Mouse (Mus musculus): ENCODE results near the gene Gm44790.

DNA sequence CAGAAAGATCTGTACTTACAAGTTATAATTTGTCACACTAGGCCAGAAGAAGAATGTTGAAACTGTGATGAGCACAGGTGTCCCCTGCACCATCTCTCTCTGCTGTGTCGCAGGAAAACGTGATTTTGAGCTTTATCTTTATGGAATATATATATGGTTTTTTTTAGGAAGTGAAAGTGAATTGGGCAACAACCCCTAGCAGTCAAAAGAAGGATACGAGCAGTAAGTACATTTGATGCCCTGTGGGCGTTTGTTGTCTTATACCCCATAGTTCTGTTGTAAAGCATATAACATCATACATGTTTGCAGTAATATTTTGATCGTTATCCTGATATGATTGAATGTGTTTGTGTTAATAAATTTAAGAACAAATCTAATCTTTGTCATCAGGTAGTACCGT is 7.7 kb upstream of the Gm44790 start:
- no peak for TF ChIP-seq GATA1 (IDR thresholded peaks at IDR 0.05; ENCODE audit: low read length)
- no peak for TF ChIP-seq TAL1 (IDR thresholded peaks at IDR 0.05; ENCODE audit: low read length)

All from erythroblast, embryonic 14.5 days (primary cell).